Mouse (Mus musculus) lung, embryonic 14.5 days (tissue): Measurements from ENCODE around the gene Stag1. TPM values are rescaled to one million over a fixed set of nuclear protein-coding genes. Genes with fewer than 3 reads are reported as not detected.

Experiments
- ATAC-seq: fragments of 200-750 bp; cut with Nextera tagmentation; 2 replicates; pipeline ENCODE4 v1.8.0; 2017; ENCODE audit warnings: mild to moderate bottlenecking, moderate TSS enrichment, moderate library complexity; ENCODE audit not compliant: insufficient read depth
- DNase-seq: peaks from one replicate; pipeline ENCODE4 v3.0.0-alpha.2; 2015
- H3K27ac ChIP-seq: fragments of 300-500 bp; sonication (generic); 2 replicates; pipeline ENCODE4 v1.5.1; 2014; ENCODE audit warnings: low read depth, mild to moderate bottlenecking, moderate library complexity
- H3K27me3 ChIP-seq: fragments of 300-500 bp; sonication (generic); 2 replicates; pipeline ENCODE4 v1.6.1; 2014; ENCODE audit warnings: low read length, control low read depth; ENCODE audit not compliant: insufficient read depth
- H3K36me3 ChIP-seq: fragments of 300-500 bp; sonication (generic); 2 replicates; pipeline ENCODE4 v1.6.1; 2014; ENCODE audit warnings: control low read depth; ENCODE audit not compliant: insufficient read depth
- H3K4me1 ChIP-seq: fragments of 300-500 bp; sonication (generic); 2 replicates; pipeline ENCODE4 v1.6.1; 2014; ENCODE audit warnings: antibody characterized with exemption, control low read depth; ENCODE audit not compliant: insufficient read depth
- H3K4me2 ChIP-seq: fragments of 300-500 bp; sonication (generic); 2 replicates; pipeline ENCODE4 v1.6.1; 2014; ENCODE audit warnings: mild to moderate bottlenecking
- H3K4me3 ChIP-seq: fragments of 300-500 bp; sonication (generic); 2 replicates; pipeline ENCODE4 v1.5.1; 2014; ENCODE audit warnings: low read depth, low read length
- H3K9ac ChIP-seq: fragments of 300-500 bp; sonication (generic); 2 replicates; pipeline ENCODE4 v1.6.1; 2014
- H3K9me3 ChIP-seq: fragments of 300-500 bp; sonication (generic); 2 replicates; pipeline ENCODE4 v1.6.1; 2016; ENCODE audit warnings: low read depth, low read length, control low read depth
- CTCF ChIP-seq: IDR thresholded peaks from 2 replicates; pipeline ENCODE4 v1.5.1; 2016; ENCODE audit warnings: antibody characterized with exemption, low read depth
- WGBS: fragments of 180-500 bp; shearing (Covaris S2); extraction: QIAGEN DNeasy Blood & Tissue Kit; methylation state at CpG from one replicate; pipeline ENCODE4 v1.1.7; 2014; 5-methylcytosine and 5-hydroxymethylcytosine counted together
- polyA plus RNA-seq: library from polyadenylated mRNA; unstranded; fragments of >200 nt; fragmentation: Nextera tagmentation; extraction: Ambion mirVana; gene quantifications from 2 replicates; pipeline ENCODE4 v1.2.1, GENCODE M21; 2014

Gene Stag1
- polyA plus RNA-seq, 1 experiment from 2014 or later = 48.4 TPM

DNA sequence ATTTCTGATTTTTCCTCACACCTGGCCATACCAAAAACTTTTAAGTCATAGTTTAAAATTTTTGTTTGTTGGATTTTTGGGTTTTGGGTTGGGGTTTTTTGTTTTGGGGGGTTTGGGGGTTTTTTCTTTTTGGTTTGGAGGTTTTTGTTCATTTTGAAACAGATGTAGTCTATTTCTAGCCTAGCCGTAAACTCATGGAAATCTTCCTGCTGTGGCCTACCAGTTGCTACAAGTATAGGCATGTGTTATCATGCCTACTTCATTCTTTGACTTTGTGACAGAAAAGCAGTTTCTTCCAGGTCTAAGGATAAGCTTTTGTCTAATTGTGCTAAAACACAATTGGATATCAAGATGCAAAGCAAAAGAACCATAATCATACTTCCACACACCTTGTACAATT lies 298.5 kb downstream of the Stag1 start:
- Histone ChIP-seq H3K27me3 (no peaks in the 10 kb centered on the region), H3K9ac (no peak overlapping the region), H3K36me3 (peaks cover 12% of the 10 kb centered on the region; the same call in 1 of the 2 replicates), H3K9me3 (no peaks in the 10 kb centered on the region), H3K4me3 (no peak overlapping the region), H3K4me2 (no peak overlapping the region), H3K4me1 (no peaks in the 10 kb centered on the region), H3K27ac (no peak overlapping the region)
- ATAC-seq (no peak), DNase-seq (no peak)
- 91% methylated on average over 1 of the region's 1 CpGs for WGBS
- TF ChIP-seq CTCF = no peak

DNA sequence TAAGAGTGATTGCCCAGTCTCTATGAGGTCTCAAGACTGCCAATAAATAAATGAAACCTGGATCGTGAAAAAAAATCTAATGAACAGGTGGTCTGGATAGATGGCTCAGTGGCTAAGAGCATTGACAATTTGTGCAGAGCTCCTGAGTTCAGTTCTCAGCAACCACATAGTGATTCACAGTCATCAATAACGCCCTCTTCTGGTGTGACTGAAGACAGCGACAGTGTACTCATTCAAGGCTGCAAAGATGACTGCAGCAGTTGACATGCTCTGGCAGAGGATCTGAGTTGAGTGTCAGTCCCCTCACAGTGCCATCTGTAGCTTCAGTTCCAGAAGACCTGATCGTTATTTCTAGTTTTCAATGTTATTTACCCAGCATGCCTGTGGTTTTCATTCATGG lies 300.4 kb downstream of the Stag1 start:
- Histone ChIP-seq H3K27me3 (no peaks in the 10 kb centered on the region), H3K36me3 (peaks cover 12% of the 10 kb centered on the region; the same call in 1 of the 2 replicates), H3K4me2 (no peak overlapping the region), H3K27ac (no peak overlapping the region), H3K4me3 (no peak overlapping the region), H3K9me3 (no peaks in the 10 kb centered on the region), H3K9ac (no peak overlapping the region), H3K4me1 (no peaks in the 10 kb centered on the region)
- WGBS = 84% methylated on average over 4 of the region's 4 CpGs
- DNase-seq (peak; percentile 5), ATAC-seq (no peak)
- no peak for TF ChIP-seq CTCF

DNA sequence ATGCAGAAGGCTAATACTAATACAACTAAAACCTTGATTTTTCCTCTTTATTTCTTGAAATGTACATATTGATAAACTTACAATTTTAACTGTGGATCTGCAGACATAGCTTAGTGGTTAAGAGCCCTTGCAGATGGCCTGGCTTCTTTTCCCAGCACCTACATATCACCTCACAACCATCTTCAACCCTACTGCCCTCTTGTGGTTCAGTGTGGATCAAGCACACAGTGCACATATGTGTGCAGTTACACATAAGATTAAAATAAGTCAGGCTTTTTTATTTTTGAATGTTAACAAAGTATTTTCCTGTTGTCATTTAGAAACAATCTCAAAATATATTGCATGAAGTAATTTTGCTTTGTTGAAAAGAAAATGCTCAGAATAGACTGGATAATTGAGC lies 312.8 kb downstream of the Stag1 start:
- H3K4me1 ChIP-seq = no peaks in the 10 kb centered on the region
- no peaks in the 10 kb centered on the region for H3K27me3 ChIP-seq
- TF ChIP-seq CTCF = peak; percentile 55
- no peak overlapping the region for H3K27ac ChIP-seq
- no peaks in the 10 kb centered on the region for H3K9me3 ChIP-seq
- peaks cover 21% of the 10 kb centered on the region; the same call in 1 of the 2 replicates for H3K36me3 ChIP-seq
- no peak overlapping the region for H3K9ac ChIP-seq
- no peak overlapping the region for H3K4me2 ChIP-seq
- ATAC-seq (no peak), DNase-seq (peak; percentile 39)
- no peak overlapping the region for H3K4me3 ChIP-seq

DNA sequence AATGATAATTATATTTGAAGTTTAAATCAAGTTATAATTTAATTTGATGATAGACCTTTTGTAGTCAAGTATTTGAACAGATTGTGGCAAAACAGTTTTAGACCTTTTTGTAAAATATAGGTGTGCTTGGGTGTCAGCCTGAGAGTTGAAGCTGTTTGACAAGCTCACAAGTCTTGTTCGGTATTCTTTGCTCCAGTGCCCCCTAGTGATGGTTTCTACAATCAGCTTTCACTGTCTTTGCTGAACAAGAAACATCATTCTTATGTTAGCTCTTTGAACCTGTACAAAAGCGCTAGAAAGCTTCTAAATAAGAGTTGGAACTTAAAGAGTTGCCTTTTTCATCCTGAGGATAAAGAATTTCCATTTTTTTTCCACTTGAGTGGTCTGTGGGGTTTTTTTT lies 319.5 kb downstream of the Stag1 start:
- 52% methylated on average over 2 of the region's 2 CpGs for WGBS
- Histone ChIP-seq H3K9me3 (no peaks in the 10 kb centered on the region), H3K4me1 (no peaks in the 10 kb centered on the region), H3K27me3 (no peaks in the 10 kb centered on the region), H3K4me2 (no peak overlapping the region), H3K36me3 (no peaks in the 10 kb centered on the region), H3K4me3 (no peak overlapping the region), H3K27ac (no peak overlapping the region), H3K9ac (no peak overlapping the region)
- TF ChIP-seq CTCF = peak; percentile 64
- peak; percentile 79 for DNase-seq
- no peak for ATAC-seq

DNA sequence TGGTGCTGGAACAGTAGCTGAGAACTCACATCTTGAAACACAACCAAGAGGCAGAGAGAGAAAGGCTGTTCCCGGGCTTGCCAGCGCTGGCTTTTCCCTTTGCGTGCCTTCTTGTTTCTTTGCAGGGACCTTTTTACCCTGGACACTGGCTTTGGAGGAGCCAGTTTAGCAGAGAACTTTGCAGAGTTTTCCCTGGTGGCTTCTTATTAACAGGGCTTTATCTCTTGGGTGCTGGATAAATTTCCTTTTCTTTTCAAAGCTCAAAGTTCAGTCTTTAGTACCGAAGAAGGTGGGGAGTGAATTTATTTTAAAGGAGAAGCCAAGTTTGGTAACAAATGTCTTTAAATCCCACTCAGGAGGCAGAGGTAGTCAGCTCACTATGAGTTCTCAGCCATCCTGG lies 329.0 kb downstream of the Stag1 start:
- H3K9me3 ChIP-seq = no peaks in the 10 kb centered on the region
- no peaks in the 10 kb centered on the region for H3K27me3 ChIP-seq
- no peak for DNase-seq
- no peak overlapping the region for H3K4me3 ChIP-seq
- WGBS = 95% methylated on average over 4 of the region's 4 CpGs
- no peak overlapping the region for H3K9ac ChIP-seq
- no peaks in the 10 kb centered on the region for H3K4me1 ChIP-seq
- no peak for TF ChIP-seq CTCF
- H3K27ac ChIP-seq = no peak overlapping the region
- H3K4me2 ChIP-seq = no peak overlapping the region
- peaks cover 21% of the 10 kb centered on the region; the same call in 1 of the 2 replicates for H3K36me3 ChIP-seq
- no peak for ATAC-seq

DNA sequence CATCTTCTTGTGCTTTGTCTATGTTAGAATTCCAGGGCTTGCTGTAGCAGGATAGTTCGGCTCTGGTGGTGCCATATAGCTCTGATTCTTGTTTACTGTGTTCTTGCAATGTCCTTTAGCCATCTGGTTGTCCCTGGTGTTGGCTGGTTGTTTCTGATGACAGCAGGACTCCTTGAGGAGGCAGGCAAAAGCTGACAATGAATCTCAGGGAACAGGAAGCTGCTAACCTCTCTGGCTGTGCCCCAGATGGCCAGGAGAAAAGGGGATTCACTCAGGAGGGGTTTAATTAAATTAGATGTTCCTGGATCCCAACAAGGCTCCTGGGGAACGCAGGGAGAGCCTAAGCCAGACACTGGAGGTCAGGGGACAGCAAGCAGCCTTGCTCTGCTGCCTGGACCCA lies 344.4 kb downstream of the Stag1 start:
- Histone ChIP-seq H3K4me1 (no peaks in the 10 kb centered on the region), H3K27ac (no peak overlapping the region), H3K9me3 (no peaks in the 10 kb centered on the region), H3K4me2 (no peak overlapping the region), H3K36me3 (peaks cover 3% of the 10 kb centered on the region; the same call in 1 of the 2 replicates), H3K4me3 (no peak overlapping the region), H3K9ac (no peak overlapping the region), H3K27me3 (no peaks in the 10 kb centered on the region)
- no peak for TF ChIP-seq CTCF
- 56% methylated on average over 2 of the region's 2 CpGs for WGBS
- ATAC-seq = no peak
- DNase-seq = no peak

DNA sequence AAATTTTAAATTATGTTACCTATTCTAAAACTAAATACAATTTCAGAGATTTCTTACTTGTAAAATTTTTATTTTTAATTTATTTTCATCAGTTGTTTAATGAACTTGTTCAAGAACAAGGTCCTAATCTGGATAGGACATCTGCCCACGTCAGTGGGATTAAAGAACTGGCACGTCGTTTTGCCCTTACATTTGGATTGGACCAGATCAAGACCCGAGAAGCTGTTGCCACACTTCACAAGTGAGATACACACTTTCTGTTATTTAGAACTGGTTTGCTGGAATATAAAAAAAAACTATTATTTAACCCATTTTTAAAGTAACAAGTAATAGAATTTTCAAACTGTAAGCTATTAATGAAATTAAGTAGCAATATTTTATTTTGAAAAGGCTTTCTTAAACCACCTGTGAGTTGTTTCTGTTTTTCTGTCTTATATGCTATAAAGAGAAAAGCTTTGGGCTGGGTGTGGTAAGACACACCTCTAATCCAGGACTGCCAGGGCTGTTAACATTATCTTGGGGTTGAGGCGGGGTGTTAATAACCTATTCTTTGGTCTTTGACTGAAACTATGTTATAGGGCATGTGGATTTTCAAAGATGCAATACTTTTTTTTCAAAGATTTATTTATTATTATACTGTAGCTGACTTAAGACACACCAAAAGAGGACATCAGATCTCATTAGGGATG lies 347.2 kb downstream of the Stag1 start:
- Histone ChIP-seq H3K4me2 (no peak overlapping the region), H3K4me1 (no peaks in the 10 kb centered on the region), H3K27ac (no peak overlapping the region), H3K4me3 (no peak overlapping the region), H3K36me3 (peaks cover 7% of the 10 kb centered on the region; the same call in 1 of the 2 replicates), H3K9me3 (no peaks in the 10 kb centered on the region), H3K9ac (no peak overlapping the region), H3K27me3 (no peaks in the 10 kb centered on the region)
- 86% methylated on average over 5 of the region's 5 CpGs for WGBS
- TF ChIP-seq CTCF = no peak
- no peak for DNase-seq
- ATAC-seq = no peak
